Mouse (Mus musculus): ENCODE measurements around the gene Tyk2.
A peak's percentile ranks its signal among the peaks of the same experiment; 100 is the strongest.

The Tyk2 gene

GRCm38 (mm10) chr9:21131059-21131956, at the start of gene Tyk2:
Gene Tyk2 (minus strand): TSS chr9:21131243.
- peak; percentile 98 for DNase-seq

GRCm38 (mm10) chr9:21180841-21181240, 49.8 kb upstream of the Tyk2 start:
- no peak for DNase-seq

GRCm38 (mm10) chr9:21180402-21180801, 49.4 kb upstream of the Tyk2 start:
- DNase-seq, result no peak

GRCm38 (mm10) chr9:21172364-21172763, 41.3 kb upstream of the Tyk2 start:
- DNase-seq, result no peak

GRCm38 (mm10) chr9:21169157-21169556, 38.1 kb upstream of the Tyk2 start:
- DNase-seq, result no peak

GRCm38 (mm10) chr9:21168161-21169123, 37.4 kb upstream of the Tyk2 start:
- DNase-seq, result peak; percentile 62

- DNase-seq, result no peak
Measured at GRCm38 (mm10) chr9:21167140-21168097, 36.4 kb upstream of the Tyk2 start.

- DNase-seq, result no peak
Measured at GRCm38 (mm10) chr9:21166516-21166915, 35.5 kb upstream of the Tyk2 start.

- DNase-seq, result no peak
Measured at GRCm38 (mm10) chr9:21165952-21166451, 35.0 kb upstream of the Tyk2 start.

- peak; percentile 85 for DNase-seq
Measured at GRCm38 (mm10) chr9:21165041-21165951, 34.3 kb upstream of the Tyk2 start, which contains the start of gene Pde4a. Gene Pde4a (plus strand): TSS chr9:21165714.

- DNase-seq, result peak; percentile 63
Measured at GRCm38 (mm10) chr9:21164072-21164471, 33.0 kb upstream of the Tyk2 start.

- DNase-seq, result no peak
Measured at GRCm38 (mm10) chr9:21163086-21164050, 32.3 kb upstream of the Tyk2 start.

GRCm38 (mm10) chr9:21161209-21161909, 30.3 kb upstream of the Tyk2 start:
- DNase-seq, result peak; percentile 93

- no peak for DNase-seq
Measured at GRCm38 (mm10) chr9:21154787-21155186, 23.7 kb upstream of the Tyk2 start.

GRCm38 (mm10) chr9:21153833-21154232, 22.8 kb upstream of the Tyk2 start:
- no peak for DNase-seq

GRCm38 (mm10) chr9:21153331-21153730, 22.3 kb upstream of the Tyk2 start:
- DNase-seq, result no peak

- peak; percentile 79 for DNase-seq
Measured at GRCm38 (mm10) chr9:21152715-21153114, 21.7 kb upstream of the Tyk2 start.

- DNase-seq, result peak; percentile 93
Measured at GRCm38 (mm10) chr9:21149654-21150419, 18.8 kb upstream of the Tyk2 start, which contains the start of gene Cdc37. Gene Cdc37 (minus strand): TSS chr9:21149982.
